Mouse (Mus musculus): ENCODE measurements around the gene Prkci. TPM values are rescaled to one million over a fixed set of nuclear protein-coding genes. Genes with fewer than 3 reads are reported as not detected.

The Prkci gene
- polyA plus RNA-seq, 1 experiment from 2014 or later: 37.7 TPM

GRCm38 (mm10) chr3:31027718-31028117 lies 32.2 kb downstream of the Prkci start:
- peaks cover 32% of the 10 kb centered on the region for H3K36me3 ChIP-seq (replicated peaks)
- no peak for DNase-seq (ENCODE audit: extremely low spot score, low spot score)
- H3K4me3 ChIP-seq: no peak overlapping the region
- no peak overlapping the region for H3K27ac ChIP-seq
- peaks cover 13% of the 10 kb centered on the region for H3K4me1 ChIP-seq
- no peaks in the 10 kb centered on the region for H3K9me3 ChIP-seq
- H3K27me3 ChIP-seq (ENCODE audit: poor library complexity, severe bottlenecking): no peaks in the 10 kb centered on the region
- WGBS: 95% methylated on average over 8 of the region's 8 CpGs

- Histone ChIP-seq H3K27ac (no peak overlapping the region), H3K36me3 (replicated peaks) (peaks cover 51% of the 10 kb centered on the region), H3K4me1 (no peaks in the 10 kb centered on the region), H3K27me3 (ENCODE audit: poor library complexity, severe bottlenecking) (no peaks in the 10 kb centered on the region), H3K4me3 (no peak overlapping the region), H3K9me3 (no peaks in the 10 kb centered on the region)
- no peak for DNase-seq (ENCODE audit: extremely low spot score, low spot score)
- WGBS: 94% methylated on average over 9 of the region's 9 CpGs
Measured at GRCm38 (mm10) chr3:31031621-31032020, 36.1 kb downstream of the Prkci start.

- H3K4me3 ChIP-seq: no peak overlapping the region
- 80% methylated on average over 3 of the region's 3 CpGs for WGBS
- no peaks in the 10 kb centered on the region for H3K27me3 ChIP-seq (ENCODE audit: poor library complexity, severe bottlenecking)
- peaks cover 61% of the 10 kb centered on the region for H3K36me3 ChIP-seq (replicated peaks)
- H3K4me1 ChIP-seq: no peaks in the 10 kb centered on the region
- no peak overlapping the region for H3K27ac ChIP-seq
- H3K9me3 ChIP-seq: no peaks in the 10 kb centered on the region
- DNase-seq (ENCODE audit: extremely low spot score, low spot score): no peak
Measured at GRCm38 (mm10) chr3:31033644-31034043, 38.1 kb downstream of the Prkci start.

- peaks cover 73% of the 10 kb centered on the region for H3K36me3 ChIP-seq (replicated peaks)
- H3K27me3 ChIP-seq (ENCODE audit: poor library complexity, severe bottlenecking): no peaks in the 10 kb centered on the region
- no peak overlapping the region for H3K4me3 ChIP-seq
- H3K9me3 ChIP-seq: no peaks in the 10 kb centered on the region
- H3K4me1 ChIP-seq: no peaks in the 10 kb centered on the region
- H3K27ac ChIP-seq: no peak overlapping the region
- DNase-seq (ENCODE audit: extremely low spot score, low spot score): no peak
- 95% methylated on average over 13 of the region's 13 CpGs for WGBS
Measured at GRCm38 (mm10) chr3:31037851-31038250, 42.3 kb downstream of the Prkci start.

GRCm38 (mm10) chr3:31038689-31039088 lies 43.1 kb downstream of the Prkci start:
- Histone ChIP-seq H3K9me3 (no peaks in the 10 kb centered on the region), H3K27me3 (ENCODE audit: poor library complexity, severe bottlenecking) (no peaks in the 10 kb centered on the region), H3K4me3 (no peak overlapping the region), H3K36me3 (replicated peaks) (peaks cover 76% of the 10 kb centered on the region), H3K27ac (no peak overlapping the region), H3K4me1 (no peaks in the 10 kb centered on the region)
- DNase-seq (ENCODE audit: extremely low spot score, low spot score): no peak
- WGBS: 93% methylated on average over 10 of the region's 10 CpGs

GRCm38 (mm10) chr3:31042992-31043391 lies 47.4 kb downstream of the Prkci start:
- Histone ChIP-seq H3K27ac (no peak overlapping the region), H3K4me1 (no peaks in the 10 kb centered on the region), H3K9me3 (no peaks in the 10 kb centered on the region), H3K27me3 (ENCODE audit: poor library complexity, severe bottlenecking) (no peaks in the 10 kb centered on the region), H3K4me3 (no peak overlapping the region), H3K36me3 (replicated peaks) (peaks cover 67% of the 10 kb centered on the region)
- no peak for DNase-seq (ENCODE audit: extremely low spot score, low spot score)
- 84% methylated on average over 2 of the region's 2 CpGs for WGBS

GRCm38 (mm10) chr3:31047263-31047662 lies 51.7 kb downstream of the Prkci start:
- Histone ChIP-seq H3K4me3 (no peak overlapping the region), H3K27me3 (ENCODE audit: poor library complexity, severe bottlenecking) (no peaks in the 10 kb centered on the region), H3K27ac (no peak overlapping the region), H3K36me3 (replicated peaks) (peaks cover 57% of the 10 kb centered on the region), H3K9me3 (no peaks in the 10 kb centered on the region), H3K4me1 (0 out of 2 replicates have a peak, but pooled peaks cover 4% of the 10 kb centered on the region)
- no peak for DNase-seq (ENCODE audit: extremely low spot score, low spot score)
- 80% methylated on average over 3 of the region's 3 CpGs for WGBS

GRCm38 (mm10) chr3:31049087-31049486 lies 53.5 kb downstream of the Prkci start:
- 91% methylated on average over 5 of the region's 5 CpGs for WGBS

GRCm38 (mm10) chr3:31050375-31050774 lies 54.8 kb downstream of the Prkci start:
- WGBS: 78% methylated on average over 7 of the region's 7 CpGs
- no peak overlapping the region for H3K4me3 ChIP-seq
- no peak for DNase-seq (ENCODE audit: extremely low spot score, low spot score)
- no peaks in the 10 kb centered on the region for H3K9me3 ChIP-seq
- no peaks in the 10 kb centered on the region for H3K27me3 ChIP-seq (ENCODE audit: poor library complexity, severe bottlenecking)
- H3K36me3 ChIP-seq (replicated peaks): peaks cover 42% of the 10 kb centered on the region
- no peak overlapping the region for H3K27ac ChIP-seq
- 0 out of 2 replicates have a peak, but pooled peaks cover 11% of the 10 kb centered on the region for H3K4me1 ChIP-seq

More at GRCm38 (mm10) chr3:31049087-31049486, 53.5 kb downstream of the Prkci start:
- no peaks in the 10 kb centered on the region for H3K27me3 ChIP-seq (ENCODE audit: poor library complexity, severe bottlenecking)
- H3K4me3 ChIP-seq: no peak overlapping the region
- DNase-seq (ENCODE audit: extremely low spot score, low spot score): no peak
- H3K27ac ChIP-seq: no peak overlapping the region
- 0 out of 2 replicates have a peak, but pooled peaks cover 10% of the 10 kb centered on the region for H3K4me1 ChIP-seq
- peaks cover 45% of the 10 kb centered on the region for H3K36me3 ChIP-seq (replicated peaks)
- H3K9me3 ChIP-seq: no peaks in the 10 kb centered on the region

- Histone ChIP-seq H3K27me3 (ENCODE audit: poor library complexity, severe bottlenecking) (no peaks in the 10 kb centered on the region), H3K4me3 (no peak overlapping the region), H3K9me3 (no peaks in the 10 kb centered on the region), H3K4me1 (peaks cover 15% of the 10 kb centered on the region), H3K27ac (no peak overlapping the region), H3K36me3 (replicated peaks) (peaks cover 40% of the 10 kb centered on the region)
- no peak for DNase-seq (ENCODE audit: extremely low spot score, low spot score)
- 90% methylated on average over 9 of the region's 9 CpGs for WGBS
Measured at GRCm38 (mm10) chr3:31051730-31052129, 56.2 kb downstream of the Prkci start.

GRCm38 (mm10) chr3:31053191-31053590 lies 57.6 kb downstream of the Prkci start:
- no peaks in the 10 kb centered on the region for H3K9me3 ChIP-seq
- no peak overlapping the region for H3K4me3 ChIP-seq
- 95% methylated on average over 9 of the region's 9 CpGs for WGBS
- H3K4me1 ChIP-seq: peaks cover 19% of the 10 kb centered on the region
- no peak for DNase-seq (ENCODE audit: extremely low spot score, low spot score)
- H3K27me3 ChIP-seq (ENCODE audit: poor library complexity, severe bottlenecking): no peaks in the 10 kb centered on the region
- H3K36me3 ChIP-seq (replicated peaks): peaks cover 29% of the 10 kb centered on the region
- no peak overlapping the region for H3K27ac ChIP-seq

- WGBS: 95% methylated on average over 8 of the region's 8 CpGs
- no peak overlapping the region for H3K4me3 ChIP-seq
- no peaks in the 10 kb centered on the region for H3K27me3 ChIP-seq (ENCODE audit: poor library complexity, severe bottlenecking)
- H3K4me1 ChIP-seq: peaks cover 19% of the 10 kb centered on the region
- peaks cover 16% of the 10 kb centered on the region for H3K36me3 ChIP-seq (replicated peaks)
- H3K9me3 ChIP-seq: no peaks in the 10 kb centered on the region
- no peak overlapping the region for H3K27ac ChIP-seq
- DNase-seq (ENCODE audit: extremely low spot score, low spot score): no peak
Measured at GRCm38 (mm10) chr3:31054888-31055287, 59.3 kb downstream of the Prkci start.

GRCm38 (mm10) chr3:31056047-31056650 lies 60.6 kb downstream of the Prkci start:
- peak; percentile 49 for DNase-seq (ENCODE audit: extremely low spot score, low spot score)
- Histone ChIP-seq H3K36me3 (replicated peaks) (peaks cover 11% of the 10 kb centered on the region), H3K27ac (peak overlapping the region; percentile 77), H3K9me3 (no peaks in the 10 kb centered on the region), H3K27me3 (ENCODE audit: poor library complexity, severe bottlenecking) (no peaks in the 10 kb centered on the region), H3K4me1 (peaks cover 20% of the 10 kb centered on the region), H3K4me3 (peak overlapping the region; percentile 54)
- 36% methylated on average over 17 of the region's 17 CpGs for WGBS

Measured in forebrain, embryonic 10.5 days (tissue).